Mouse (Mus musculus) CH12.LX (cell line): ENCODE data around the gene Gm9803. TPM values are rescaled to one million over a fixed set of nuclear protein-coding genes. Genes with fewer than 3 reads are reported as not detected.

ENCODE experiments used
- DNase-seq: peaks from one replicate; pipeline ENCODE4 v3.0.0-alpha.2; 2013; ENCODE audit errors: extremely low read depth
- H3K27ac ChIP-seq: 2 replicates; pipeline ENCODE4 v1.5.1; 2012; ENCODE audit warnings: low read depth, mild to moderate bottlenecking, control low read depth, moderate library complexity; ENCODE audit not compliant: insufficient read depth
- H3K27me3 ChIP-seq: replicated peaks from 2 replicates; pipeline ENCODE3; 2012; ENCODE audit warnings: inconsistent platforms
- H3K36me3 ChIP-seq, 2 experiments: replicated peaks in 1 of 2; 2 replicates each; pipeline versions ENCODE3 to v1.6.1; 2012; ENCODE audit warnings: inconsistent platforms in 1 of 2, low read length in 1 of 2, mild to moderate bottlenecking in 1 of 2, mixed read lengths in 1 of 2, moderate library complexity in 1 of 2; ENCODE audit not compliant: control insufficient read depth in 1 of 2, insufficient read depth in 1 of 2
- H3K4me1 ChIP-seq, 2 experiments: 2 replicates each; pipeline ENCODE4 v1.6.1; 2012; ENCODE audit warnings: inconsistent platforms in 1 of 2, moderate library complexity in 1 of 2; ENCODE audit not compliant: insufficient read depth in 2 of 2, control insufficient read depth in 1 of 2
- H3K4me2 ChIP-seq: 2 replicates; pipeline ENCODE4 v1.6.1; 2012; ENCODE audit warnings: low read depth, mild to moderate bottlenecking, control low read depth; ENCODE audit not compliant: poor library complexity, insufficient read depth, severe bottlenecking
- H3K4me3 ChIP-seq, 3 experiments: fragments of 150-350 bp in 1 of 3; sonication (generic) in 1 of 3; replicated peaks in 1 of 3; 2 replicates each; pipeline versions ENCODE3 to v1.5.1; 2011 to 2012; ENCODE audit warnings: low read depth in 2 of 3, low read length in 2 of 3, mild to moderate bottlenecking in 2 of 3, moderate library complexity in 2 of 3, control low read depth in 1 of 3, improper control_type of control experiment in 1 of 3, inconsistent platforms in 1 of 3, mixed read lengths in 1 of 3; ENCODE audit not compliant: poor library complexity in 1 of 3
- H3K79me2 ChIP-seq: replicated peaks from 2 replicates; pipeline ENCODE4 v1.6.1; 2012; ENCODE audit warnings: mild to moderate bottlenecking, moderate library complexity; ENCODE audit not compliant: control insufficient read depth, poor library complexity, insufficient read depth, severe bottlenecking; ENCODE audit errors: extremely low read depth
- H3K9ac ChIP-seq: 2 replicates; pipeline ENCODE4 v1.6.1; 2012; ENCODE audit warnings: low read depth, mild to moderate bottlenecking, control low read depth, moderate library complexity; ENCODE audit not compliant: insufficient read depth
- H3K9me3 ChIP-seq: replicated peaks from 2 replicates; pipeline ENCODE3; 2012; ENCODE audit warnings: low read length, inconsistent platforms, mixed read lengths
- BHLHE40 ChIP-seq: IDR thresholded peaks from 2 replicates; pipeline ENCODE4 v1.6.1; 2011; ENCODE audit warnings: mild to moderate bottlenecking, low read depth, low read length, improper control_type of control experiment
- CHD1 ChIP-seq: IDR thresholded peaks from 2 replicates; pipeline ENCODE4 v1.6.1; 2012; ENCODE audit warnings: low read depth, low read length, improper control_type of control experiment, inconsistent platforms
- CHD2 ChIP-seq: IDR thresholded peaks from 2 replicates; pipeline ENCODE4 v1.6.1; 2011; ENCODE audit warnings: low read length, improper control_type of control experiment
- E2F4 ChIP-seq: IDR thresholded peaks from 2 replicates; pipeline ENCODE4 v1.6.1; 2011; ENCODE audit warnings: low read depth, low read length, improper control_type of control experiment; ENCODE audit not compliant: insufficient replicate concordance
- ELF1 ChIP-seq: IDR thresholded peaks from 2 replicates; pipeline ENCODE4 v1.6.1; 2014; ENCODE audit warnings: low read depth, mild to moderate bottlenecking, inconsistent platforms, low read length, improper control_type of control experiment
- EP300 ChIP-seq: IDR thresholded peaks from 2 replicates; pipeline ENCODE4 v1.6.1; 2011; ENCODE audit warnings: low read length, improper control_type of control experiment
- ETS1 ChIP-seq: conservative IDR thresholded peaks from 2 replicates; pipeline ENCODE4 v1.6.1; 2012; ENCODE audit warnings: low read depth, mild to moderate bottlenecking, inconsistent platforms, low read length, improper control_type of control experiment, moderate library complexity
- HCFC1 ChIP-seq: IDR thresholded peaks from 2 replicates; pipeline ENCODE4 v1.6.1; 2012; ENCODE audit warnings: low read depth, mild to moderate bottlenecking, inconsistent platforms, low read length, improper control_type of control experiment
- JUN ChIP-seq: IDR thresholded peaks from 2 replicates; pipeline ENCODE4 v1.6.1; 2011; ENCODE audit warnings: low read depth, mild to moderate bottlenecking, low read length, improper control_type of control experiment, moderate library complexity; ENCODE audit not compliant: insufficient read depth
- JUND ChIP-seq: conservative IDR thresholded peaks from 2 replicates; pipeline ENCODE4 v1.6.1; 2011; ENCODE audit warnings: low read depth, low read length, improper control_type of control experiment
- MAFK ChIP-seq: IDR thresholded peaks from 2 replicates; pipeline ENCODE4 v1.6.1; 2011; ENCODE audit warnings: low read length, improper control_type of control experiment; ENCODE audit not compliant: insufficient replicate concordance
- MAZ ChIP-seq: IDR thresholded peaks from 2 replicates; pipeline ENCODE4 v1.6.1; 2012; ENCODE audit warnings: low read depth, mild to moderate bottlenecking, inconsistent platforms, low read length, improper control_type of control experiment, moderate library complexity
- MXI1 ChIP-seq: IDR thresholded peaks from 2 replicates; pipeline ENCODE4 v1.6.1; 2011; ENCODE audit warnings: mild to moderate bottlenecking, low read depth, low read length, improper control_type of control experiment
- MYC ChIP-seq: IDR thresholded peaks from 2 replicates; pipeline ENCODE4 v1.6.1; 2011; ENCODE audit warnings: low read depth, mild to moderate bottlenecking, improper control_type of control experiment, low read length
- NELFE ChIP-seq: IDR thresholded peaks from 2 replicates; pipeline ENCODE4 v1.6.1; 2011; ENCODE audit warnings: low read depth, low read length, improper control_type of control experiment
- PAX5 ChIP-seq: IDR thresholded peaks from 2 replicates; pipeline ENCODE4 v1.6.1; 2012; ENCODE audit warnings: low read length, inconsistent platforms, mixed read lengths
- POLR2A ChIP-seq: IDR thresholded peaks from 2 replicates; pipeline ENCODE4 v1.6.1; 2011; ENCODE audit warnings: low read depth, mild to moderate bottlenecking, improper control_type of control experiment, low read length
- POLR2AphosphoS2 ChIP-seq: IDR thresholded peaks from 2 replicates; pipeline ENCODE4 v1.6.1; 2011; ENCODE audit warnings: low read depth, low read length, improper control_type of control experiment
- RAD21 ChIP-seq: IDR thresholded peaks from 2 replicates; pipeline ENCODE4 v1.6.1; 2011; ENCODE audit warnings: low read depth, mild to moderate bottlenecking, low read length, improper control_type of control experiment, moderate library complexity
- RCOR1 ChIP-seq: conservative IDR thresholded peaks from 2 replicates; pipeline ENCODE4 v1.6.1; 2012; ENCODE audit warnings: low read depth, mild to moderate bottlenecking, inconsistent platforms, low read length, improper control_type of control experiment
- SIN3A ChIP-seq: IDR thresholded peaks from 2 replicates; pipeline ENCODE4 v1.6.1; 2012; ENCODE audit warnings: low read length, improper control_type of control experiment, inconsistent platforms
- SMC3 ChIP-seq: IDR thresholded peaks from 2 replicates; pipeline ENCODE4 v1.6.1; 2011; ENCODE audit warnings: low read depth, low read length, improper control_type of control experiment
- TBP ChIP-seq: conservative IDR thresholded peaks from 2 replicates; pipeline ENCODE4 v1.6.1; 2011; ENCODE audit warnings: low read depth, low read length, improper control_type of control experiment
- TCF12 ChIP-seq: IDR thresholded peaks from 2 replicates; pipeline ENCODE4 v1.6.1; 2014; ENCODE audit warnings: low read depth, mild to moderate bottlenecking, inconsistent platforms, low read length, improper control_type of control experiment
- UBTF ChIP-seq: IDR thresholded peaks from 2 replicates; pipeline ENCODE4 v1.6.1; 2012; ENCODE audit warnings: low read depth, mild to moderate bottlenecking, inconsistent platforms, low read length, improper control_type of control experiment, moderate library complexity
- USF1 ChIP-seq: IDR thresholded peaks from 2 replicates; pipeline ENCODE4 v1.6.1; 2014; ENCODE audit warnings: low read depth, mild to moderate bottlenecking, inconsistent platforms, low read length, improper control_type of control experiment
- USF2 ChIP-seq: conservative IDR thresholded peaks from 2 replicates; pipeline ENCODE4 v1.6.1; 2011; ENCODE audit warnings: low read depth, low read length, improper control_type of control experiment
- ZC3H11A ChIP-seq: IDR thresholded peaks from 2 replicates; pipeline ENCODE4 v1.6.1; 2012; ENCODE audit warnings: low read depth, mild to moderate bottlenecking, inconsistent platforms, low read length, improper control_type of control experiment
- ZKSCAN1 ChIP-seq: IDR thresholded peaks from 2 replicates; pipeline ENCODE4 v1.6.1; 2012; ENCODE audit warnings: low read depth, inconsistent platforms, low read length, improper control_type of control experiment, borderline replicate concordance
- ZMIZ1 ChIP-seq: IDR thresholded peaks from 2 replicates; pipeline ENCODE4 v1.6.1; 2012; ENCODE audit warnings: low read depth, mild to moderate bottlenecking, inconsistent platforms, low read length, improper control_type of control experiment
- ZNF384 ChIP-seq: IDR thresholded peaks from 2 replicates; pipeline ENCODE4 v1.6.1; 2012; ENCODE audit warnings: low read depth, low read length, improper control_type of control experiment, inconsistent platforms
- dilution Hi-C: fragments of 300-500 bp; cut with MboI; formaldehyde crosslinking; loops from 2 replicates; pipeline ENCODE4 v1.14.3; 2020; ENCODE audit warnings: low sequenced_read_pairs; ENCODE audit not compliant: extremely low pct_unique_long_range_greater_than_20kb, extremely low pct_ligation_motif_present
- in situ Hi-C: fragments of 300-500 bp; cut with MboI; formaldehyde crosslinking; loops from 3 replicates; pipeline ENCODE4 v1.14.3; 2019; ENCODE audit warnings: low sequenced_read_pairs, low pct_ligation_motif_present, low pct_unique_long_range_greater_than_20kb, mixed read lengths
- polyA plus RNA-seq: library from polyadenylated mRNA; unstranded; fragments of >175 nt; gene quantifications from 2 replicates; pipeline ENCODE4 v1.2.1, GENCODE M21; 2012; ENCODE audit warnings: low read depth; ENCODE audit not compliant: insufficient read length
- total RNA-seq, 2 experiments: library from RNA; depleted of rRNA; stranded (reverse); fragments of 300-350 nt in 1 of 2; fragments of >200 nt in 1 of 2; gene quantifications; 2 replicates each; pipeline ENCODE4 v1.2.3; 2012 to 2014

Gm9803 gene
- total and polyA plus RNA-seq, 3 experiments: 23.2 to 120 (median 99.7) TPM

DNA sequence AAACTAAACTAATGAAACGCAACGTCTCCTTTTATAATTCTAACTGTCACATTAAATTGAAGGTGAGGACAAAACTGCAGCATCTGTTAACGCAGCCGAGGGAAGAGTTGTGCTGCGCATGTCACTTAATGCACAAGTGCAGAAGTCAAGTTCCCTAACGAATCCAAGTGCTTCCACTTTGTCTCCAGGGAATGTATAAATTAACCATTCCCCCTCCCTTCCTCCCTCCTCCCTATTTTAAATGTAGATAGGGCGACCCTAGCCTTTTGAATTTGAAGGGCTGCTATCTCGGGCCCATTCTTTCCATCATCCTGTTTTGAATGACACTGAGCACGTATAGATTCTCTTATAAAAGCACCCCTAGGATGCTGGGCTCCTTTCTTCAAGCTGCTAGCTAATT lies 46.4 kb upstream of the Gm9803 start:
- H3K36me3 ChIP-seq: no peaks in the 10 kb centered on the region
- peaks cover 22% of the 10 kb centered on the region; the same call in 1 of the 2 replicates for H3K79me2 ChIP-seq
- peak overlapping the region in 1 of 3 experiments; percentile 85 for H3K4me3 ChIP-seq
- peak overlapping the region; percentile 69 for H3K4me2 ChIP-seq
- in situ Hi-C loops (no loop called here), dilution Hi-C loops (no loop called here)
- no peak overlapping the region for H3K27ac ChIP-seq
- no peaks in the 10 kb centered on the region for H3K27me3 ChIP-seq
- peak overlapping the region; percentile 50 for H3K9ac ChIP-seq
- no peak for TF ChIP-seq PAX5
- TF ChIP-seq RAD21: no peak
- peaks cover 4 to 37% of the 10 kb centered on the region in 2 experiments; a peak in 3 of 4 replicates for H3K4me1 ChIP-seq
- DNase-seq: no peak
- no peaks in the 10 kb centered on the region for H3K9me3 ChIP-seq

DNA sequence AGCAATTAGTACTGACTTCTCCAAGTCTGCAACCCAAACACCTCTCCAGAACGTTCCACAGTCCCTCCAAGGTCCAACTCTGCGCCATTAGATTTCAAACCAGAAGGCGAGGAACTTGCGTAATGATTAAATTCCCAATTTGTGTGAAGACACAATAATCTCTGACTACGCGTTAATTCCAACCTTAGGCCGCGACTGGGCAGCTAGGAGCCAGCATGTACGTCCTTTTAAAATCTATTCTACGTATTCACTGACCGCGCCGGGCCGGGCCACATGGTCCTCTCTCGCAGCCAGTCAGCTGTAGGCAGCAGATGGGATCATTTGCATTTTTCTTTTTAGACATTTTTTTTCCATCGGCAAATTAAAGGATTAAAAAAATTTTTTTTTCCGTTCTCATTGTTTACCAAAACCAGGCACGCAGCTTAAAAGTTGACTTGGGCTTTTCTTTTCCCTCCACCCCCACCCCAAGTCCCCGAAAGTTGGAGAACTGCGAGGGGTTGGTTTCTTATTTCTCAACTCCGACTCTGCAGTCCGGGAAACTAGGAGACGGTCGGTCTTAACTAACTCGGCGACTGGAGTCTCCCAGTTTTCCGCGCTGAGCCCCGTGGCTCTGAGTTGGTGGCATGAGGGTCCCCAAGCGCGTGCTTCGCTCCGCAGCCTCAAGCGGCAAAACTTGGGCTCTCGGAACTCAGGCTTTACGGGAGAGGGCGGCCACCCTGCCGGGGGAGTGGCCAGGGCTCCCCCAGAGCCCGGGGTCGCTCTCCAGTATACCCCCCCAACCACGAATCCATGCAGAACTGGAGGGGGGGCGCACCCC lies 45.8 kb upstream of the Gm9803 start:
- H3K4me2 ChIP-seq: peak overlapping the region; percentile 69
- H3K9me3 ChIP-seq: no peaks in the 10 kb centered on the region
- in situ Hi-C loops (no loop called here), dilution Hi-C loops (no loop called here)
- DNase-seq: peak; percentile 72
- no peaks in the 10 kb centered on the region for H3K27me3 ChIP-seq
- H3K4me1 ChIP-seq: peaks cover 4 to 43% of the 10 kb centered on the region in 2 experiments; a peak in 3 of 4 replicates
- H3K36me3 ChIP-seq: no peaks in the 10 kb centered on the region
- H3K79me2 ChIP-seq: peaks cover 25% of the 10 kb centered on the region; the same call in 1 of the 2 replicates
- H3K4me3 ChIP-seq: peak overlapping the region; percentile 62 to 99 (median 85)
- peak overlapping the region; percentile 88; the same call in 1 of the 2 replicates for H3K27ac ChIP-seq
- H3K9ac ChIP-seq: peak overlapping the region; percentile 99
- TF ChIP-seq SMC3 (no peak), SIN3A (peak; percentile 90), ZKSCAN1 (no peak), EP300 (peak; percentile 67; the same call in 1 of the 2 replicates), UBTF (no peak), CHD2 (no peak), USF1 (peak; percentile 76), RCOR1 (no peak; the same call in 1 of the 2 replicates), JUN (no peak), HCFC1 (no peak; the same call in 1 of the 2 replicates), E2F4 (no peak), MYC (peak; percentile 96), ZNF384 (peak; percentile 90), NELFE (peak; percentile 60), CHD1 (no peak), MAFK (no peak), MXI1 (peak; percentile 90), TCF12 (0 out of 2 replicates have a peak, but pooled peaks have one; percentile 10), TBP (0 out of 2 replicates have a peak, but pooled peaks have one; percentile 50), ELF1 (no peak), POLR2AphosphoS2 (0 out of 2 replicates have a peak, but pooled peaks have one; percentile 51), MAZ (no peak), ZMIZ1 (no peak), POLR2A (peak; percentile 63), USF2 (no peak; the same call in none of the 2 replicates), ETS1 (peak; percentile 58; the same call in 1 of the 2 replicates), JUND (no peak), ZC3H11A (no peak), BHLHE40 (peak; percentile 33; the same call in 1 of the 2 replicates)
